Comparison of ENCODE assay signal across 17 mouse cellular contexts in the genomic region with DNA sequence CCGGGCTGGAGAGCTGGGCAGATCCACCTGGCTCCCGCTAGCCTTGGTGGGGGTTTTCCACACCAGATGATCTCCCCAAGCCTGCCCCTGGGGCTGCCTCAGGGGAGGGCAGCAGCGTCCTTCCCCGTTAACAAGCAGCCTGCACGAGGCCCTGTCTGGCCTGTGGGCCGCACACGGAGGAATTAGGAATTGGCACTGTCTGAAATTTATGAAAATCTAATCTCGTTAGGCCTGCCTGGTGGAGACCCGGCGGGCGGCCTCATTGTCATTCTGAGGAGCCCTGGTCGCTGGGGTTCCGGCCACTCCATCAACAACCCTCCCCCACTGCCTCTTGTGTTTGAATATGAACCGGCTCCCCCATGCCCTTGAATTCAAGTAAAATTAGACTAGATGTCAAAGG. TPM values are rescaled to one million over a fixed set of nuclear protein-coding genes. Genes with fewer than 3 reads are reported as not detected.
DNase-seq lines count a peak whose midpoint lies in the region; ATAC-seq lines count a peak whose summit lies in the region.
"Had no signal": no experiment of that assay in that cellular context is flagged by ENCODE, and none has a peak within 500 bp of the region (broad histone marks: within the 10 kb centered on the region; RNA-seq: fewer than 3 reads in every experiment).

No protein-coding gene starts in this region.

- H3K4me2 ChIP-seq in kidney, embryonic 15.5 days, result no peak overlapping the region
- H3K4me2 ChIP-seq in forebrain, embryonic 16.5 days (ENCODE audit: low read length), result no peak overlapping the region
- peak overlapping the region; percentile 36 for H3K4me2 ChIP-seq in midbrain, embryonic 13.5 days (replicated peaks)
- H3K4me2 ChIP-seq: embryonic facial prominence, embryonic 12.5 days had no signal

- H3K9ac ChIP-seq in kidney, embryonic 15.5 days, result no peak overlapping the region
- H3K9ac ChIP-seq in forebrain, embryonic 16.5 days (replicated peaks; ENCODE audit: low read depth, low read length), result no peak overlapping the region
- H3K9ac ChIP-seq in midbrain, embryonic 13.5 days (replicated peaks), result peak overlapping the region; percentile 53
- H3K9ac ChIP-seq: embryonic facial prominence, embryonic 12.5 days had no signal

- peak overlapping the region; percentile 27 for H3K27ac ChIP-seq in kidney, embryonic 15.5 days
- H3K27ac ChIP-seq in forebrain, embryonic 16.5 days (ENCODE audit: low read length), result no peak overlapping the region
- peak overlapping the region; percentile 82 for H3K27ac ChIP-seq in midbrain, embryonic 13.5 days
- H3K27ac ChIP-seq: embryonic facial prominence, embryonic 12.5 days had no signal

- 31% methylated on average over 14 of the region's 14 CpGs for WGBS in kidney, embryonic 15.5 days
- WGBS in forebrain, embryonic 16.5 days, result 5% methylated on average over 14 of the region's 14 CpGs
- 2% methylated on average over 14 of the region's 14 CpGs for WGBS in midbrain, embryonic 13.5 days

- peaks cover 91% of the 10 kb centered on the region for H3K4me1 ChIP-seq in kidney, embryonic 15.5 days
- peaks cover 69% of the 10 kb centered on the region for H3K4me1 ChIP-seq in forebrain, embryonic 16.5 days (replicated peaks; ENCODE audit: control insufficient read depth, insufficient read depth, low read length)
- H3K4me1 ChIP-seq in midbrain, embryonic 13.5 days (replicated peaks), result peaks cover 97% of the 10 kb centered on the region

- H3K36me3 ChIP-seq in kidney, embryonic 15.5 days, result peaks cover under 1% of the 10 kb centered on the region; the same call in 1 of the 2 replicates
- no peaks in the 10 kb centered on the region for H3K36me3 ChIP-seq in forebrain, embryonic 16.5 days (ENCODE audit: control insufficient read depth, insufficient read depth)
- peaks cover 3% of the 10 kb centered on the region; the same call in 1 of the 2 replicates for H3K36me3 ChIP-seq in midbrain, embryonic 13.5 days
- H3K36me3 ChIP-seq: embryonic facial prominence, embryonic 12.5 days; G1E had no signal

- H3K27me3 ChIP-seq in kidney, embryonic 15.5 days, result no peaks in the 10 kb centered on the region
- H3K27me3 ChIP-seq in forebrain, embryonic 16.5 days (replicated peaks; ENCODE audit: control insufficient read depth, insufficient read depth, low read length), result no peaks in the 10 kb centered on the region
- H3K27me3 ChIP-seq in midbrain, embryonic 13.5 days, result no peaks in the 10 kb centered on the region
- H3K27me3 ChIP-seq: embryonic facial prominence, embryonic 12.5 days had no signal

- DNase-seq in kidney, adult 9 months, result no peak
- DNase-seq in R1 (ENCODE audit: low read depth, low spot score), result peak; percentile 75
- no peak for DNase-seq in right cerebral cortex, postnatal 4 days
- no peak for DNase-seq in lung, postnatal 25 days (ENCODE audit: low spot score)
- no peak for DNase-seq in kidney, adult 8-10 months
- DNase-seq: adrenal gland, adult 2 months; cerebellum, adult 11 months; heart, postnatal 10 days; lung, postnatal 4 days; spleen, adult 18-20 months; thymus, adult 18-20 months had no signal

- H3K4me3 ChIP-seq in kidney, embryonic 15.5 days (replicated peaks), result no peak overlapping the region
- H3K4me3 ChIP-seq in forebrain, embryonic 16.5 days (replicated peaks; ENCODE audit: low read length), result no peak overlapping the region
- no peak overlapping the region for H3K4me3 ChIP-seq in midbrain, embryonic 13.5 days (replicated peaks)
- H3K4me3 ChIP-seq: embryonic facial prominence, embryonic 12.5 days had no signal

- ATAC-seq in kidney, embryonic 15.5 days (replicated peaks; ENCODE audit: low FRiP score), result no peak
- peak; percentile 8; the same call in 1 of the 2 replicates for ATAC-seq in forebrain, embryonic 16.5 days
- peak; percentile 72 for ATAC-seq in midbrain, embryonic 13.5 days

- no peaks in the 10 kb centered on the region for H3K9me3 ChIP-seq in kidney, embryonic 15.5 days (replicated peaks)
- H3K9me3 ChIP-seq in forebrain, embryonic 16.5 days (ENCODE audit: control insufficient read depth, low read length), result no peaks in the 10 kb centered on the region
- no peaks in the 10 kb centered on the region for H3K9me3 ChIP-seq in midbrain, embryonic 13.5 days
- H3K9me3 ChIP-seq: embryonic facial prominence, embryonic 12.5 days had no signal

RNA-seq across cellular contexts. Expression of a gene that starts 19.8 kb away (rescaled TPM):
- 0.40 and 0.64 TPM in 2 replicates for polyA plus RNA-seq in kidney, embryonic 15.5 days (2015; fragmentation: Nextera tagmentation; extraction: Ambion mirVana)
- not detected in 2 replicates for polyA plus RNA-seq in forebrain, embryonic 16.5 days (2015; fragmentation: Nextera tagmentation; extraction: Ambion mirVana)
- 0.27 and 0.50 TPM in 2 replicates for polyA plus RNA-seq in midbrain, embryonic 13.5 days (2015; fragmentation: Nextera tagmentation; extraction: Ambion mirVana)
- polyA plus RNA-seq: embryonic facial prominence, embryonic 12.5 days; G1E; limb, embryonic 11.5 days had no signal

RNA-seq across cellular contexts. Expression of a gene that starts 37.8 kb away (rescaled TPM):
- 4.0 and 4.5 TPM in 2 replicates for polyA plus RNA-seq in kidney, embryonic 15.5 days (2015; fragmentation: Nextera tagmentation; extraction: Ambion mirVana)
- 7.2 and 7.3 TPM in 2 replicates for polyA plus RNA-seq in forebrain, embryonic 16.5 days (2015; fragmentation: Nextera tagmentation; extraction: Ambion mirVana)
- polyA plus RNA-seq in midbrain, embryonic 13.5 days (2015; fragmentation: Nextera tagmentation; extraction: Ambion mirVana), result 3.9 and 4.7 TPM in 2 replicates
- polyA plus RNA-seq: G1E had no signal
